Mouse (Mus musculus) intestine, embryonic 14.5 days (tissue): ENCODE results near the gene Olfr1513. TPM values are rescaled to one million over a fixed set of nuclear protein-coding genes. Genes with fewer than 3 reads are reported as not detected.
A peak's percentile ranks its signal among the peaks of the same experiment; 100 is the strongest.
"Not testable (repeated sequence)": the region's sequence is repeated elsewhere in the genome, so short reads cannot be mapped to it uniquely, and the experiment has no call there.

ENCODE experiments used
- ATAC-seq: fragments of 200-750 bp; cut with Nextera tagmentation; replicated peaks from 2 replicates; pipeline ENCODE4 v1.8.0; 2017; ENCODE audit warnings: low read depth, moderate number of reproducible peaks, moderate TSS enrichment, moderate library complexity; ENCODE audit not compliant: low FRiP score, low TSS enrichment
- DNase-seq: peaks from one replicate; pipeline ENCODE4 v3.0.0-alpha.2; 2018; ENCODE audit warnings: low spot score
- H3K27ac ChIP-seq: fragments of 300-500 bp; sonication (generic); 2 replicates; pipeline ENCODE4 v1.5.1; 2014; ENCODE audit warnings: low read depth, mild to moderate bottlenecking, control low read depth
- H3K27me3 ChIP-seq: fragments of 300-500 bp; sonication (generic); replicated peaks from 2 replicates; pipeline ENCODE4 v1.6.1; 2014; ENCODE audit warnings: low read length, control low read depth; ENCODE audit not compliant: control insufficient read depth, insufficient read depth
- H3K36me3 ChIP-seq: fragments of 300-500 bp; sonication (generic); 2 replicates; pipeline ENCODE4 v1.6.1; 2014; ENCODE audit warnings: low read length, control low read depth; ENCODE audit not compliant: control insufficient read depth, insufficient read depth
- H3K4me1 ChIP-seq: fragments of 300-500 bp; sonication (generic); replicated peaks from 2 replicates; pipeline ENCODE4 v1.6.1; 2014; ENCODE audit warnings: low read length, control low read depth, mixed read lengths; ENCODE audit not compliant: control insufficient read depth, insufficient read depth
- H3K4me2 ChIP-seq: fragments of 300-500 bp; sonication (generic); 2 replicates; pipeline ENCODE4 v1.6.1; 2014; ENCODE audit warnings: low read length
- H3K4me3 ChIP-seq: fragments of 300-500 bp; sonication (generic); 2 replicates; pipeline ENCODE4 v1.5.1; 2014; ENCODE audit warnings: low read depth, low read length, control low read depth, mixed read lengths
- H3K9ac ChIP-seq: fragments of 300-500 bp; sonication (generic); 2 replicates; pipeline ENCODE4 v1.6.1; 2014; ENCODE audit warnings: mild to moderate bottlenecking, low read length
- H3K9me3 ChIP-seq: fragments of 300-500 bp; sonication (generic); 2 replicates; pipeline ENCODE4 v1.6.1; 2016; ENCODE audit warnings: low read length, control low read depth; ENCODE audit not compliant: control insufficient read depth
- WGBS: fragments of 180-500 bp; shearing (Covaris S2); extraction: QIAGEN DNeasy Blood & Tissue Kit; methylation state at CpG from one replicate; pipeline ENCODE4 v1.1.7; 2014; 5-methylcytosine and 5-hydroxymethylcytosine counted together
- polyA plus RNA-seq: library from polyadenylated mRNA; unstranded; fragments of >200 nt; fragmentation: Nextera tagmentation; extraction: Ambion mirVana; gene quantifications from 2 replicates; pipeline ENCODE4 v1.2.1, GENCODE M21; 2014

Olfr1513 gene
- polyA plus RNA-seq, 1 experiment from 2014 or later: not detected

DNA sequence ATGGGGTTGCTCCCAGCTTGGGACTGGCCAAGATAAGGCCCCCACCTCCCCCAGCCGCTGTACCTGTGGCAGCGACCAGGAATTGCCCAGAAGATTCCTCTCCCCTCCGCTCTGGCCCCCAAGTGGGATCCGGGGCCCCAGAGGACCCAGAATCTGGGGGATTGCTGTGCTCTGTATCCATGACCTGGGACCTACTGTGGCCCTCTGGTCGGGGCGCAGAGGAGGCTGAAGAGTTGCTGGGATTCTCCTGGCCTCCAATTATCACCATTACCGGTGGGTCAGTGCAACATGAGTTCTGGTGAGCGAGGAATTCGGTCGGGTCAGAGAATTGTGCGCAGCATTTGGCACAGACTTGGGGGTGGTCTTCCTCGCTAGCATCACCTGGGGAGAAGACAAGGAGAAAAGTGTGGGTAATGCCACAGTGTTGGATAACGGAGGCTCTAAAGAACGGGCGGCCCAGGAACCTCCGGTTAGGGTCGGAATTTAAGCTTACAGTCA is 40.9 kb downstream of the Olfr1513 start:
- H3K27me3 ChIP-seq: no peaks in the 10 kb centered on the region
- peak overlapping the region; percentile 80 for H3K4me3 ChIP-seq
- H3K36me3 ChIP-seq: peaks cover 31% of the 10 kb centered on the region
- H3K27ac ChIP-seq: peak overlapping the region; percentile 89
- ATAC-seq (peak; percentile 7; the same call in 1 of the 2 replicates), DNase-seq (no peak)
- H3K9ac ChIP-seq: peak overlapping the region; percentile 86
- peaks cover 13% of the 10 kb centered on the region; the same call in 1 of the 2 replicates for H3K4me1 ChIP-seq
- peak overlapping the region; percentile 72 for H3K4me2 ChIP-seq
- 5% methylated on average over 17 of the region's 17 CpGs for WGBS
- H3K9me3 ChIP-seq: no peaks in the 10 kb centered on the region

GRCm38 (mm10) chr14:52314808-52315150 is 41.4 kb downstream of the Olfr1513 start:
- peaks cover 13% of the 10 kb centered on the region; the same call in 1 of the 2 replicates for H3K4me1 ChIP-seq
- H3K9ac ChIP-seq: no peak overlapping the region
- H3K36me3 ChIP-seq: peaks cover 31% of the 10 kb centered on the region
- H3K4me2 ChIP-seq: peak overlapping the region; percentile 72
- peak overlapping the region; percentile 80; the same call in 1 of the 2 replicates for H3K4me3 ChIP-seq
- WGBS: 44% methylated on average over 8 of the region's 8 CpGs
- H3K9me3 ChIP-seq: no peaks in the 10 kb centered on the region
- no peak overlapping the region for H3K27ac ChIP-seq
- H3K27me3 ChIP-seq: no peaks in the 10 kb centered on the region
- no peak for DNase-seq
- 0 out of 2 replicates have a peak, but pooled peaks have one; percentile 24 for ATAC-seq

DNA sequence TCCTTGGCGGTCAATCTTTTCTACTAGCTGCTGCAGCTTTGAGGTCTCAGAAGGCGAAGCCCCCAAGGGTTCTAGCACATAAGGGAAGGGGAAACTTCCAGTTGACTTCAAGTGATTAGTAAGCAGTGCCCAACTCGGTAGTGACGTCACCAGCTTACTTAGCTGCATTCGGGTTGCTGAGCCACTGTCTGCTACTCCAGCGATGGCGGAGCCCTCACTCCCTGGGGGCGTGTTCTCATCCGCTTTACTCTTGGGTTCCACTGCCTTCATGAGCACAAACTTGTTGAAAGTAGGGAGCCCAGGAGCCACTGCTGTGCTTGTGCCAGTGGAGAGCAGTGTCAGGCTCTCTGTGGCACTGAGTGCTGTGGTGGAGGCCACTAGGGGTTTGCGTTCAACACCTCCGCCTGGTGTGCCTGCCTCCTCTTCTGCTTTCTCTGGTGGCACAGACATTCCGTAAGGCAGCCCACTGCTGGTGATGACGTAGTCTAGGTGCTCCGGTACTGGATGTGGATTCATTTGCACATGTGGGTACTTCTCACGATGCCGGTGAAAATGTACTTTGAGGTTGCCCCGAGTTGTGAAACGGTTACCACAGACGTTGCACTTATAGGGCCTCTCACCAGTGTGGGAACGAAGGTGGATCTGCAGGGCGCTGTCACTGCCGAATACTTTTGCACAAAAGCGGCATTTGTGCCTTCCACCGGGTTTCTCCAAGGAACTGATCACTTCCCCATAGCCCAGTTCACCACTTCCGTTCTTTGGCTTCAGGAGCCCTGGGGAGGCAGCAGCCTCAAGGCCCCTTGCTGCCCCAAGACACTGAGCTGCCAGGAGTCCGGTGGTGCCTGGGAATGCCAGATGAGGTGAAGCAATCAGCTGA is 42.0 kb downstream of the Olfr1513 start:
- Histone ChIP-seq H3K4me3 (peak overlapping the region; percentile 80; the same call in 1 of the 2 replicates), H3K27ac (no peak overlapping the region), H3K27me3 (no peaks in the 10 kb centered on the region), H3K9ac (no peak overlapping the region), H3K9me3 (no peaks in the 10 kb centered on the region), H3K4me1 (peaks cover 13% of the 10 kb centered on the region; the same call in 1 of the 2 replicates), H3K36me3 (peaks cover 31% of the 10 kb centered on the region), H3K4me2 (no peak overlapping the region)
- DNase-seq (no peak), ATAC-seq (no peak)
- WGBS: 83% methylated on average over 26 of the region's 26 CpGs

- Histone ChIP-seq H3K36me3 (peaks cover 34% of the 10 kb centered on the region), H3K4me2 (no peak overlapping the region), H3K9me3 (no peaks in the 10 kb centered on the region), H3K27ac (no peak overlapping the region), H3K9ac (no peak overlapping the region), H3K27me3 (no peaks in the 10 kb centered on the region), H3K4me1 (peaks cover 9% of the 10 kb centered on the region; the same call in 1 of the 2 replicates), H3K4me3 (no peak overlapping the region)
- ATAC-seq (no peak), DNase-seq (no peak)
- WGBS: 86% methylated on average over 2 of the region's 2 CpGs
These were observed 45.3 kb downstream of the Olfr1513 start for GRCm38 (mm10) chr14:52310906-52311305.

GRCm38 (mm10) chr14:52310343-52310742 is 45.9 kb downstream of the Olfr1513 start:
- H3K27me3 ChIP-seq, DNase-seq, H3K27ac ChIP-seq, H3K4me1 ChIP-seq, H3K9ac ChIP-seq, H3K9me3 ChIP-seq, H3K4me2 ChIP-seq, ATAC-seq, H3K4me3 ChIP-seq: not testable (repeated sequence)
- WGBS: 88% methylated on average over 6 of the region's 6 CpGs
- H3K36me3 ChIP-seq: peaks cover 34% of the 10 kb centered on the region

DNA sequence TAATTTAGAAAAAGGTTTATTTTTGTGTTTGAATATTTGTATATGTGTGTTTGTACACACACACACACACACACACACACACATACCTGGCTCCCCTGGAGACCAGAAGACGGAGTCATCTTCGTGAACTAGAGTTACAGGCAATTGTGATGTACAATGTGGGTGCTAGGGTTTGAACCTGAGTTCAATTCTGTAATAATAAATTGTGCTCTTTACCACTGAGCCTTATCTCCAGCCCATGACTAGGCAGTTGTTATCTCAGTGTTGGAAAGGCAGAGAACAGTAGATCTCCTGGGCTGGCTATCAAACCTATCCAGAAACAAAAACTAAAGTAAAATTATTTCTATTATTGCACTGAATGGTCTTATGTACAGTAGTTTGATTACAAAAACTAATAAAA is 50.1 kb downstream of the Olfr1513 start:
- H3K27me3 ChIP-seq: no peaks in the 10 kb centered on the region
- no peak overlapping the region for H3K4me2 ChIP-seq
- no peak overlapping the region for H3K27ac ChIP-seq
- no peak overlapping the region for H3K9ac ChIP-seq
- peaks cover 3% of the 10 kb centered on the region; the same call in 1 of the 2 replicates for H3K36me3 ChIP-seq
- H3K9me3 ChIP-seq: no peaks in the 10 kb centered on the region
- 93% methylated on average over 2 of the region's 2 CpGs for WGBS
- peaks cover 4% of the 10 kb centered on the region for H3K4me1 ChIP-seq
- H3K4me3 ChIP-seq: no peak overlapping the region
- DNase-seq (no peak), ATAC-seq (no peak)

GRCm38 (mm10) chr14:52304644-52305271 is 51.5 kb downstream of the Olfr1513 start, which contains the start of gene Mettl3:
Gene Mettl3 (minus strand): TSS chr14:52305128.
- ATAC-seq (peak; percentile 95), DNase-seq (peak; percentile 94)
- peak within 1 kb of the TSS; percentile 75 for H3K4me2 ChIP-seq
- H3K4me3 ChIP-seq: peak within 1 kb of the TSS; percentile 75
- peak within 1 kb of the TSS; percentile 70 for H3K9ac ChIP-seq
- H3K36me3 ChIP-seq: peaks cover 7% of the 10 kb centered on the region
- peaks cover 4% of the 10 kb centered on the region for H3K4me1 ChIP-seq
- under 1% methylated on average over 46 of the region's 46 CpGs for WGBS
- H3K9me3 ChIP-seq: no peaks in the 10 kb centered on the region
- peak within 1 kb of the TSS; percentile 96 for H3K27ac ChIP-seq
- no peaks in the 10 kb centered on the region for H3K27me3 ChIP-seq

GRCm38 (mm10) chr14:52303517-52303916 is 52.7 kb downstream of the Olfr1513 start:
- not testable (repeated sequence) for H3K9me3 ChIP-seq, ATAC-seq, H3K4me3 ChIP-seq, H3K9ac ChIP-seq, H3K27ac ChIP-seq, H3K27me3 ChIP-seq, DNase-seq, H3K4me1 ChIP-seq
- peaks cover 18% of the 10 kb centered on the region for H3K36me3 ChIP-seq
- peak overlapping the region; percentile 75; the same call in 1 of the 2 replicates for H3K4me2 ChIP-seq
- 88% methylated on average over 3 of the region's 3 CpGs for WGBS
